Mouse (Mus musculus) thymus, adult 18-20 months (tissue): ENCODE data around the gene Pus7.

Source experiments
- DNase-seq, 2 experiments: peaks; one replicate each; pipeline ENCODE4 v3.0.0; 2022; ENCODE audit warnings: mixed read lengths in 2 of 2

Pus7 gene

GRCm38 (mm10) chr5:23782931-23783877 lies at the start of gene Pus7:
Pus7 (minus strand) TSS chr5:23783711.
- peak; percentile 61 to 67 for DNase-seq

GRCm38 (mm10) chr5:23830897-23831752 lies 47.6 kb upstream of the Pus7 start:
- no peak for DNase-seq

- DNase-seq = peak in 1 of 2 experiments; percentile 39
These were observed 43.0 kb upstream of the Pus7 start for GRCm38 (mm10) chr5:23826321-23827004.

- no peak for DNase-seq
These were observed 40.7 kb upstream of the Pus7 start for GRCm38 (mm10) chr5:23824171-23824733.

GRCm38 (mm10) chr5:23822306-23822705 lies 38.8 kb upstream of the Pus7 start:
- no peak for DNase-seq

GRCm38 (mm10) chr5:23816681-23817080 lies 33.2 kb upstream of the Pus7 start:
- no peak for DNase-seq

- no peak for DNase-seq
These were observed 31.3 kb upstream of the Pus7 start for GRCm38 (mm10) chr5:23814841-23815240.

- DNase-seq = no peak
These were observed 9.2 kb upstream of the Pus7 start for GRCm38 (mm10) chr5:23792726-23793125.

- no peak for DNase-seq
These were observed 5.6 kb upstream of the Pus7 start for GRCm38 (mm10) chr5:23789078-23789612.

GRCm38 (mm10) chr5:23788390-23788830 lies 4.9 kb upstream of the Pus7 start:
- DNase-seq = no peak

GRCm38 (mm10) chr5:23787536-23788389 lies 4.3 kb upstream of the Pus7 start, which contains the start of gene Rint1:
Rint1 (plus strand) TSS chr5:23787711.
- DNase-seq = peak; percentile 77 to 78

GRCm38 (mm10) chr5:23782051-23782810 lies 1.3 kb downstream of the Pus7 start:
- no peak for DNase-seq

GRCm38 (mm10) chr5:23781172-23781571 lies 2.3 kb downstream of the Pus7 start:
- no peak for DNase-seq

- DNase-seq = no peak
These were observed 3.0 kb downstream of the Pus7 start for GRCm38 (mm10) chr5:23780516-23780915.

GRCm38 (mm10) chr5:23774186-23774585 lies 9.3 kb downstream of the Pus7 start:
- DNase-seq = no peak

GRCm38 (mm10) chr5:23771105-23771504 lies 12.4 kb downstream of the Pus7 start:
- no peak for DNase-seq

GRCm38 (mm10) chr5:23764557-23764956 lies 19.0 kb downstream of the Pus7 start:
- no peak for DNase-seq

GRCm38 (mm10) chr5:23762531-23762930 lies 21.0 kb downstream of the Pus7 start:
- DNase-seq = no peak

- DNase-seq = no peak
These were observed 24.9 kb downstream of the Pus7 start for GRCm38 (mm10) chr5:23758633-23759032.

GRCm38 (mm10) chr5:23756368-23756767 lies 27.1 kb downstream of the Pus7 start:
- no peak for DNase-seq
